Mouse (Mus musculus): ENCODE results near the gene Ifna1. TPM values are rescaled to one million over a fixed set of nuclear protein-coding genes. Genes with fewer than 3 reads are reported as not detected.
A peak's percentile ranks its signal among the peaks of the same experiment; 100 is the strongest.
"Not testable (repeated sequence)": the region's sequence is repeated elsewhere in the genome, so short reads cannot be mapped to it uniquely, and the experiment has no call there.

Ifna1 gene
- polyA plus RNA-seq (2015; fragmentation: Nextera tagmentation; extraction: Ambion mirVana): not detected in 2 replicates

DNA sequence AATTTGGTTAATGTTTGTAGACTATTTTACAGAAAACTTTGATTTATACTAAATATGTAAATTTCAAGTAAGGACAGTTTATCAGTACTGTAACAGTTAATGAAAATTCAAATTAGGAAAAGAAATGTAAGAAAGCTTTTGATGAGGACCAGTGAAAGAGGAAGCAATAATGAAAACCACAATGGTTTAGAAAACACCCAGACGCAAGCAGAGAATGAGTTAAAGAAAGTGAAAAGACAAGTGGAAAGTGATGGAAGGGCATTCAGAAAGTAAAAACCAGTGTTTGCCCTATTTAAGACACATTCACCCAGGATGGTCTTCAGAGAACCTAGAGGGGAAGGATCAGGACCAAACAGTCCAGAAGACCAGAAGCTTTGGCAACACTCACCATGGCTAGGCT, at the start of gene Ifna1:
Gene Ifna1, plus strand, starts transcription at position 390 of the 400 bp plus-strand sequence.
- WGBS: 71% methylated on average over 1 of the region's 1 CpGs
- H3K9me3 ChIP-seq (replicated peaks): no peaks in the 10 kb centered on the region
- no peak for ATAC-seq (replicated peaks; ENCODE audit: insufficient number of reproducible peaks, insufficient read depth, low FRiP score, low read depth)

DNA sequence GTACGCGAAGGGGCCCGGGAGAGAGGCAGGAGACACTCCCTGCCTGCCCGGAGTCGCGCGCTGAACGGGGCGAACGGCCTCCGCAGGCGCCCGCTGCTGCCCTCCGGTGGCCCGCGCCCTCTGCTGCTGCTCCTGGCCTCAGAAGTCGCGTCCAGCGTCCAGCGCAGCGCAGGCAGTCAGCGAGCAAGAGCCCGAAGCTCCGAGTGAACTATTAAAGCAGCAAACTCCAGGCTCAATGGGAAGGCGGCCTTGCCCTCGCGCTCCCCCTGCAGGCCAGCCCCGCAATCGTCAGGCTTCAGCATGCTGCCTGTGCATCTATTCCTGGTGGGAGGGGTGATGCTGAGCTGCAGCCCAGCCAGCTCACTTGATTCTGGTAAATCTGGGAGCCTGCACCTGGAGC, 46.9 kb upstream of the Ifna1 start, which contains the start of gene Gm13287:
Gene Gm13287, plus strand, starts transcription at position 301 of the 400 bp plus-strand sequence.
- H3K4me3 ChIP-seq; H3K27ac ChIP-seq; H3K9ac ChIP-seq; H3K36me3 ChIP-seq; H3K27me3 ChIP-seq; ATAC-seq (replicated peaks; ENCODE audit: insufficient number of reproducible peaks, insufficient read depth, low FRiP score, low read depth); H3K4me1 ChIP-seq (replicated peaks); H3K9me3 ChIP-seq (replicated peaks): not testable (repeated sequence)
- WGBS: no CpG with 5 or more reads among the region's 29 CpGs
- 0 out of 2 replicates have a peak within 1 kb of the TSS, but pooled peaks have one; percentile 27 for H3K4me2 ChIP-seq

More for the DNA sequence above, at the start of gene Ifna1:
- H3K27me3 ChIP-seq: no peaks in the 10 kb centered on the region; the same call in 1 of the 2 replicates
- no peak within 1 kb of the TSS for H3K27ac ChIP-seq
- H3K9ac ChIP-seq: no peak within 1 kb of the TSS
- H3K4me1 ChIP-seq (replicated peaks): no peaks in the 10 kb centered on the region
- H3K4me2 ChIP-seq: no peak within 1 kb of the TSS
- H3K36me3 ChIP-seq: no peaks in the 10 kb centered on the region
- no peak within 1 kb of the TSS for H3K4me3 ChIP-seq

DNA sequence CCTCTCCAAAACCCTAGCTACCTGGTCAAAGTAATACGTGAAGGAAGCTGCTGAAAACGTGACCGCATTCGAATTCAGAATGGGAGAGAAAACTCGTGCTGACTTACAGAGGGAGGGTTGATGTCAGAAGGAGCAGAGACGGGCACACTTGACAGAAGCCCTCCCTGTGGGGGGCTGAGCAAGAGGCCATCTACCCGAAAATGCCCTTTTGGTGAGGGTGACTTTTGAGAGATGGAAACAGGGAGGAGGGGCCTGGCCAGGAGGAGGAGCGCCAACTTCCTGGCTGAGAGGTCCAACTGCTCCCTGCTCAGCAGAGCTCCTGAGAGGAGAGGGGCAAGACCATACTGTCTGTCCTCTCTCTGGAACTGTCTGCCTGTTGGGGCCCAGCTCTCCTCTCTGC, 44.7 kb upstream of the Ifna1 start, which contains the start of gene Gm13288:
Gene Gm13288, plus strand, starts transcription at position 301 of the 400 bp plus-strand sequence.
- not testable (repeated sequence) for H3K9ac ChIP-seq; H3K36me3 ChIP-seq; H3K27ac ChIP-seq; H3K4me1 ChIP-seq (replicated peaks); H3K9me3 ChIP-seq (replicated peaks); ATAC-seq (replicated peaks; ENCODE audit: insufficient number of reproducible peaks, insufficient read depth, low FRiP score, low read depth)
- WGBS: no CpG with 5 or more reads among the region's 8 CpGs
- H3K4me3 ChIP-seq: peak within 1 kb of the TSS; percentile 27; the same call in 1 of the 2 replicates
- H3K27me3 ChIP-seq: peaks cover 10% of the 10 kb centered on the region
- H3K4me2 ChIP-seq: 0 out of 2 replicates have a peak within 1 kb of the TSS, but pooled peaks have one; percentile 43

DNA sequence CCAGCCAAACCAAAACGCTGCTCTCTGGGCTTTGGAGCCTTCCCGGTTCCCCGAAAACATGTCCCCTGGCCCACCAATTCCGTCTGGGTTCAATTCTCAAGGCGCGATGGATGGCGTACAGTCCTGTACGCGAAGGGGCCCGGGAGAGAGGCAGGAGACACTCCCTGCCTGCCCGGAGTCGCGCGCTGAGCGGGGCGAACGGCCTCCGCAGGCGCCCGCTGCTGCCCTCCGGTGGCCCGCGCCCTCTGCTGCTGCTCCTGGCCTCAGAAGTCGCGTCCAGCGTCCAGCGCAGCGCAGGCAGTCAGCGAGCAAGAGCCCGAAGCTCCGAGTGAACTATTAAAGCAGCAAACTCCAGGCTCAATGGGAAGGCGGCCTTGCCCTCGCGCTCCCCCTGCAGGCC, 44.1 kb upstream of the Ifna1 start:
- ATAC-seq (replicated peaks; ENCODE audit: insufficient number of reproducible peaks, insufficient read depth, low FRiP score, low read depth); H3K9ac ChIP-seq; H3K4me1 ChIP-seq (replicated peaks); H3K9me3 ChIP-seq (replicated peaks); H3K27ac ChIP-seq; H3K36me3 ChIP-seq: not testable (repeated sequence)
- 3% methylated on average over 7 of the region's 34 CpGs for WGBS
- Histone ChIP-seq H3K4me3 (peak overlapping the region; percentile 27; the same call in 1 of the 2 replicates), H3K4me2 (0 out of 2 replicates have a peak overlapping the region, but pooled peaks have one; percentile 43), H3K27me3 (peaks cover 10% of the 10 kb centered on the region)

DNA sequence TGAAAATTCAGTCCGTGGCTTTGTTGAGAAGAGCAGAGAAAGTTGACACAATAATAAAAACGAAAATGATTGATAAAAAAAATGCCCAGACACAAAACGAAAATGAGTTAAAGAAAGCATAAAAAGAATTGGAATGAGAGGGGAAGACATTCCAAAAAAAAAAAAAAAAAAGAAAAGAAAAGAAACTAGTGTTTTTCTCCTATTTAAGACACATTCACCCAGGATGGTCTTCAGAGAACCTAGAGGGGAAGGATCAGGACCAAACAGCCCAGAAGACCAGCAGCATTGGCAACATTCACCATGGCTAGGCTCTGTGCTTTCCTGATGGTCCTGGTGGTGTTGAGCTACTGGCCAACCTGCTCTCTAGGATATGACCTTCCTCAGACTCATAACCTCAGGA, 34.0 kb upstream of the Ifna1 start, which contains the start of gene Ifna7:
Gene Ifna7, plus strand, starts transcription at position 301 of the 400 bp plus-strand sequence.
- Histone ChIP-seq H3K27me3 (no peaks in the 10 kb centered on the region), H3K9me3 (replicated peaks) (no peaks in the 10 kb centered on the region), H3K9ac (no peak within 1 kb of the TSS), H3K4me1 (replicated peaks) (no peaks in the 10 kb centered on the region), H3K4me3 (no peak within 1 kb of the TSS), H3K27ac (no peak within 1 kb of the TSS), H3K4me2 (no peak within 1 kb of the TSS), H3K36me3 (no peaks in the 10 kb centered on the region)
- ATAC-seq (replicated peaks; ENCODE audit: insufficient number of reproducible peaks, insufficient read depth, low FRiP score, low read depth): no peak
- 52% methylated on average over 3 of the region's 3 CpGs for WGBS

DNA sequence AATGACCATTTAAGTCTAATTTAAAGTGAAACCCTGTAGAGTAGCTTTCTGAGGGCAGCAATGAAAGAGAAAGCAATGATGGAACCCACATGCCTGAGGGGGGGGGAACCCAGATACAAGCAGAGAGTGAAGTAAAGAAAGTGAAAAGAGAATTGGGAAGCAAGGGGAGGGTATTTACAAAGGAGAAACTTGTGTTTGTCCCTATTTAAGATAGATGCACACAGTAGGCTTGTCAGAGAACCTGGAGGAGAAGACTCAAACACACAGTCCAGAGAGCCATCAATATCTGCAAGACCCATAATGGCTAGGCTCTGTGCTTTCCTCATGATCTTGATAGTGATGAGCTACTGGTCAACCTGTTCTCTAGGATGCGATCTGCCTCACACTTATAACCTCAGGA, 30.2 kb upstream of the Ifna1 start, which contains the start of gene Ifna11:
Gene Ifna11, plus strand, starts transcription at position 301 of the 400 bp plus-strand sequence.
- no peaks in the 10 kb centered on the region for H3K4me1 ChIP-seq (replicated peaks)
- H3K9me3 ChIP-seq (replicated peaks): no peaks in the 10 kb centered on the region
- H3K36me3 ChIP-seq: no peaks in the 10 kb centered on the region
- H3K4me3 ChIP-seq: no peak within 1 kb of the TSS
- no peaks in the 10 kb centered on the region for H3K27me3 ChIP-seq
- H3K4me2 ChIP-seq: no peak within 1 kb of the TSS
- H3K9ac ChIP-seq: no peak within 1 kb of the TSS
- no peak for ATAC-seq (replicated peaks; ENCODE audit: insufficient number of reproducible peaks, insufficient read depth, low FRiP score, low read depth)
- no peak within 1 kb of the TSS for H3K27ac ChIP-seq
- 73% methylated on average over 1 of the region's 1 CpGs for WGBS

DNA sequence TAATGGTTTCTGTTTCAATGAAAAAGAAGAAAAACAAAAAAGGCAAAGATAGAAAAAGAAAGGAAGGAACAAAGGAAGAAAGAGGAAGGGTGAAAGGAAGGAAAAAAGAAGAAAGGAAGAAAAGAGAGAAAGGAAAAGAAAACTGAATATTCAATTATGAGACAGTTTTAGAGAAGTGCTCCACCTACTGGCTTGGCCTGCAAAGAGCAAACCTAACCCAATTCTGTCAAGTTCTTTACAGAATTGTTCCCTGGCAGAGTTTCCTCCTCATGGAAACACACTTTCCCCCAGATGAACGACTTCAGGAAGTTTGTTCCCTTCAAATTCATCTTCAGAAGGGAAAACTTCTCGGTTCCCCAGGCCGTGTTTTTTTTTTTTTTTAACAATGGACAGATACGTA, 26.9 kb upstream of the Ifna1 start:
- Histone ChIP-seq H3K27ac (no peak overlapping the region), H3K9me3 (replicated peaks) (no peaks in the 10 kb centered on the region), H3K4me3 (no peak overlapping the region), H3K36me3 (no peaks in the 10 kb centered on the region), H3K4me2 (no peak overlapping the region), H3K27me3 (no peaks in the 10 kb centered on the region), H3K9ac (no peak overlapping the region), H3K4me1 (replicated peaks) (no peaks in the 10 kb centered on the region)
- WGBS: 25% methylated on average over 4 of the region's 4 CpGs
- no peak for ATAC-seq (replicated peaks; ENCODE audit: insufficient number of reproducible peaks, insufficient read depth, low FRiP score, low read depth)

DNA sequence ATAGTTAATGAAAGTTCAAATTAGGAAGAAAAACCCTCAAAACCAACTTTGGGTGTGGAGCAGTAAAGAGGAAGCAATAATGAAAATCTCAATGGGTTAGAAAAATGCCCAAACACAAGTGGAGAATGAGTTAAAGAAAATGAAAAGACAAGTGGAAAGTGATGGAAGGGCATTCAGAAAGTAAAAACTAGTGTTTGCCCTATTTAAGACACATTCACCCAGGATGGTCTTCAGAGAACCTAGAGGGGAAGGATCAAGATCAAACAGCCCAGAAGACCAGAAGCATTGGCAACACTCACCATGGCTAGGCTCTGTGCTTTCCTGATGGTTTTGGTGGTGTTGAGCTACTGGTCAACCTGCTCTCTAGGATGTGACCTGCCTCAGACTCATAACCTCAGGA, 22.8 kb upstream of the Ifna1 start, which contains the start of gene Ifna6:
Gene Ifna6, plus strand, starts transcription at position 301 of the 400 bp plus-strand sequence.
- H3K4me2 ChIP-seq; H3K27ac ChIP-seq; H3K4me1 ChIP-seq (replicated peaks); H3K4me3 ChIP-seq; H3K36me3 ChIP-seq; H3K27me3 ChIP-seq; H3K9me3 ChIP-seq (replicated peaks); ATAC-seq (replicated peaks; ENCODE audit: insufficient number of reproducible peaks, insufficient read depth, low FRiP score, low read depth); H3K9ac ChIP-seq: not testable (repeated sequence)

DNA sequence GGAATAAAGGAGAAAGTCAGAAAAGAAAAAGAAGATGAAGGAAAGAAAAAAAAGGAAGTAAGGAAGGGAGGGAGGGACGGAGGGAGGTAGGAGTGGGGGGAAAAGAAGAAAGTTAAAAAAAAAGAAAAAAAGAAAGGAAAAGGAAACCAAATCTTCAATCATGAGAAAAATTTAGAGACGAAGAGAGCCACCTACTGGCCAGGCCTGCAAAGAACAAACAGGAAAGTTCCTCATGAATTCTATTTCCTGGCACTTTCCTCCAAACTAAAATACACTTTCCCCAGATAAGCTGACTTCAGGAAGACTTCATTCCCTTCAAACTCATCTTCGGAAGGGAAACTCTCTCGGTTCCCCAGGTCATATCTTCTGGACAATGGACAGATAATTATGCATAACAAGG, 19.4 kb upstream of the Ifna1 start:
- Histone ChIP-seq H3K27me3 (no peaks in the 10 kb centered on the region), H3K4me2 (no peak overlapping the region), H3K36me3 (no peaks in the 10 kb centered on the region), H3K27ac (no peak overlapping the region), H3K4me1 (replicated peaks) (no peaks in the 10 kb centered on the region), H3K9ac (no peak overlapping the region), H3K9me3 (replicated peaks) (no peaks in the 10 kb centered on the region), H3K4me3 (no peak overlapping the region)
- no peak for ATAC-seq (replicated peaks; ENCODE audit: insufficient number of reproducible peaks, insufficient read depth, low FRiP score, low read depth)
- WGBS: 14% methylated on average over 4 of the region's 4 CpGs

DNA sequence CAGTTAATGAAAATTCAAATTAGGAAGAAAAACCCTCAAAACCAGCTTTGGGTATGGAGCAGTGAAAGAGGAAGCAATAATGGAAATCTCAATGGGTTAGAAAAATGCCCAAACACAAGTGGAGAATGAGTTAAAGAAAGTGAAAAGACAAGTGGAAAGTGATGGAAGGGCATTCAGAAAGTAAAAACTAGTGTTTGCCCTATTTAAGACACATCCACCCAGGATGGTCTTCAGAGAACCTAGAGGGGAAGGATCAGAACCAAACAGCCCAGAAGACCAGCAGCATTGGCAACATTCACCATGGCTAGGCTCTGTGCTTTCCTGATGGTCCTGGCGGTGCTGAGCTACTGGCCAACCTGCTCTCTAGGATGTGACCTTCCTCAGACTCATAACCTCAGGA, 14.7 kb upstream of the Ifna1 start, which contains the start of gene Ifna5:
Gene Ifna5, plus strand, starts transcription at position 301 of the 400 bp plus-strand sequence.
- not testable (repeated sequence) for ATAC-seq (replicated peaks; ENCODE audit: insufficient number of reproducible peaks, insufficient read depth, low FRiP score, low read depth); H3K27ac ChIP-seq

DNA sequence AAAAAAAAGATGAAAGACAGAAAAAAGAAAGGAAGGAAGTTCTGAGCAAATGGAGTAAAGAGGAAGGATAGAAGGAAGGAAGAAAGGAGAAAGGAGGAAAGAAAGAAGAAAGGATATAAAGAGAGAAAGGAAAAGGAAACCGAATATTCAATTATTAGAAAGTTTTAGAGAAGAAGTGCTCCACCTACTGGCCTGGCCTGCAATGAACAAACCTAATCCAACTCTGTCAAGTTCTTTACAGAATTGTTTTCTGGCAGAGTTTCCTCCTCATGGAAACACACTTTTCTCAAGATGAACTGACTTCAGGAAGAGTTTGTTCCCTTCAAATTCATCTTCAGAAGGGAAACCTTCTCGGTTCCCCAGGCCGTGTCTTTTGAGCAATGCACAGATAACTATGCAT, 11.1 kb upstream of the Ifna1 start:
- Histone ChIP-seq H3K4me2 (no peak overlapping the region), H3K4me1 (replicated peaks) (no peaks in the 10 kb centered on the region), H3K27ac (no peak overlapping the region), H3K36me3 (no peaks in the 10 kb centered on the region), H3K9me3 (replicated peaks) (no peaks in the 10 kb centered on the region), H3K4me3 (no peak overlapping the region), H3K9ac (no peak overlapping the region), H3K27me3 (no peaks in the 10 kb centered on the region)
- ATAC-seq (replicated peaks; ENCODE audit: insufficient number of reproducible peaks, insufficient read depth, low FRiP score, low read depth): no peak
- WGBS: 38% methylated on average over 3 of the region's 3 CpGs

More for the DNA sequence above, 14.7 kb upstream of the Ifna1 start, which contains the start of gene Ifna5:
- not testable (repeated sequence) for H3K4me3 ChIP-seq; H3K36me3 ChIP-seq; H3K27me3 ChIP-seq; H3K4me1 ChIP-seq (replicated peaks); H3K4me2 ChIP-seq; H3K9ac ChIP-seq; H3K9me3 ChIP-seq (replicated peaks)
- WGBS: 72% methylated on average over 1 of the region's 1 CpGs

DNA sequence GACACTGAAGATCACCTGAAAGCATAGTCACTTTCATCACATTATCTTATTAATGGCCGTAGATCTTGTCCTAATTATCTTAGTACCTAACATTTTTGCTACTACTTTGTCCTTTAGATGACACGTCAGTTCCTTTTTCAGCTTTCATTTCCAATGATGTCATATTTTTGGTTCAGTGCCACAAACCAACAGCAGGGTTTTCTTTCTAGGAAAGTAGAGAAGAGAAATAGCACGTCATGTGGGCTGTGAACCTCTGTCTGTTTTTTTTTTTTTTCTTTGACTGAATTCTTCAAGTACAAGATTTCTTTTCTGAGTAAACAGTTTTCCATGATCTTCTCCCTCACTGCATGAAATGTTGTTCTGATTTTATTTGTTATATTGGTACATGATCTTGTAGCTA, 9.8 kb upstream of the Ifna1 start:
- 48% methylated on average over 3 of the region's 3 CpGs for WGBS

More for the DNA sequence above, 9.8 kb upstream of the Ifna1 start:
- Histone ChIP-seq H3K4me2 (no peak overlapping the region), H3K4me3 (no peak overlapping the region), H3K9me3 (replicated peaks) (no peaks in the 10 kb centered on the region), H3K27me3 (no peaks in the 10 kb centered on the region), H3K4me1 (replicated peaks) (no peaks in the 10 kb centered on the region), H3K36me3 (no peaks in the 10 kb centered on the region), H3K27ac (no peak overlapping the region), H3K9ac (no peak overlapping the region)
- no peak for ATAC-seq (replicated peaks; ENCODE audit: insufficient number of reproducible peaks, insufficient read depth, low FRiP score, low read depth)

Data from heart, embryonic 15.5 days (tissue).